Mouse (Mus musculus) ES-E14 (cell line): ENCODE measurements around the gene Kcnip2. TPM values are rescaled to one million over a fixed set of nuclear protein-coding genes. Genes with fewer than 3 reads are reported as not detected.

Experiments
- DNase-seq: peaks from one replicate; pipeline ENCODE4 v3.0.0-alpha.2; 2013; ENCODE audit warnings: low read depth, low spot score
- H3K27ac ChIP-seq: 2 replicates; pipeline ENCODE4 v1.5.1; 2012; ENCODE audit warnings: low read depth, mild to moderate bottlenecking, low read length, moderate library complexity, mixed read lengths; ENCODE audit not compliant: poor library complexity, insufficient read depth, severe bottlenecking
- H3K36me3 ChIP-seq: 2 replicates; pipeline ENCODE4 v1.6.1; 2012; ENCODE audit warnings: mild to moderate bottlenecking, low read length, moderate library complexity, mixed read lengths; ENCODE audit not compliant: control insufficient read depth, poor library complexity, insufficient read depth, severe bottlenecking
- H3K4me1 ChIP-seq, 2 experiments: fragments of 150-350 bp in 1 of 2; sonication (generic) in 1 of 2; 2 replicates each; pipeline ENCODE4 v1.6.1; 2012; ENCODE audit warnings: low read length in 2 of 2, mild to moderate bottlenecking in 1 of 2, mixed read lengths in 1 of 2; ENCODE audit not compliant: control insufficient read depth in 2 of 2, insufficient read depth in 2 of 2, poor library complexity in 1 of 2
- H3K4me3 ChIP-seq, 2 experiments: fragments of 150-350 bp in 1 of 2; sonication (generic) in 1 of 2; 2 replicates each; pipeline ENCODE4 v1.5.1; 2012; ENCODE audit warnings: low read length in 2 of 2, low read depth in 1 of 2, mild to moderate bottlenecking in 1 of 2, mixed read lengths in 1 of 2; ENCODE audit not compliant: insufficient read depth in 1 of 2, poor library complexity in 1 of 2, severe bottlenecking in 1 of 2
- H3K9ac ChIP-seq: 2 replicates; pipeline ENCODE4 v1.6.1; 2012; ENCODE audit warnings: low read depth, mild to moderate bottlenecking, low read length, mixed read lengths; ENCODE audit not compliant: poor library complexity, insufficient read depth, severe bottlenecking
- H3K9me3 ChIP-seq: fragments of 150-350 bp; sonication (generic); 2 replicates; pipeline ENCODE4 v1.6.1; 2012; ENCODE audit warnings: low read depth, mild to moderate bottlenecking, low read length; ENCODE audit not compliant: control insufficient read depth, insufficient read depth
- CHD2 ChIP-seq: IDR thresholded peaks from 2 replicates; pipeline ENCODE4 v1.6.1; 2014; ENCODE audit warnings: mild to moderate bottlenecking, low read depth, low read length, inconsistent platforms
- HCFC1 ChIP-seq: IDR thresholded peaks from 2 replicates; pipeline ENCODE4 v1.6.1; 2012; ENCODE audit warnings: low read length, inconsistent platforms, borderline replicate concordance; ENCODE audit not compliant: insufficient read depth
- MAFK ChIP-seq: IDR thresholded peaks from 2 replicates; pipeline ENCODE4 v1.6.1; 2014; ENCODE audit warnings: mild to moderate bottlenecking, low read depth, low read length, inconsistent platforms; ENCODE audit not compliant: insufficient read depth
- ZC3H11A ChIP-seq: IDR thresholded peaks from 2 replicates; pipeline ENCODE4 v1.6.1; 2012; ENCODE audit warnings: low read depth, mild to moderate bottlenecking, inconsistent platforms, low read length, borderline replicate concordance
- ZNF384 ChIP-seq: IDR thresholded peaks from 2 replicates; pipeline ENCODE4 v1.6.1; 2012; ENCODE audit warnings: low read depth, low read length, inconsistent platforms
- in situ Hi-C, 2 experiments: fragments of 600-800 bp; cut with MboI; formaldehyde crosslinking; loops; one replicate each; pipeline ENCODE4 v1.15.1; 2025; ENCODE audit warnings: low sequenced_read_pairs in 2 of 2, inconsistent platforms in 1 of 2; ENCODE audit not compliant: unreplicated experiment in 2 of 2
- total RNA-seq: library from RNA; depleted of rRNA; stranded (reverse); fragments of 300-350 nt; gene quantifications from 2 replicates; pipeline ENCODE4 v1.2.3, GENCODE M21; 2012

Gene Kcnip2
- total RNA-seq, 1 experiment = 0.85 TPM

GRCm38 (mm10) chr19:45785470-45785869 is 30.4 kb downstream of the Kcnip2 start:
- Histone ChIP-seq H3K9me3 (no peaks in the 10 kb centered on the region), H3K27ac (no peak overlapping the region), H3K9ac (no peak overlapping the region), H3K36me3 (peaks cover 4% of the 10 kb centered on the region), H3K4me1 (peaks cover 2 to 7% of the 10 kb centered on the region in 2 experiments; a peak in 3 of 4 replicates), H3K4me3 (no peak overlapping the region)
- no peak for TF ChIP-seq MAFK
- in situ Hi-C loops = no loop called here
- no peak for DNase-seq

DNA sequence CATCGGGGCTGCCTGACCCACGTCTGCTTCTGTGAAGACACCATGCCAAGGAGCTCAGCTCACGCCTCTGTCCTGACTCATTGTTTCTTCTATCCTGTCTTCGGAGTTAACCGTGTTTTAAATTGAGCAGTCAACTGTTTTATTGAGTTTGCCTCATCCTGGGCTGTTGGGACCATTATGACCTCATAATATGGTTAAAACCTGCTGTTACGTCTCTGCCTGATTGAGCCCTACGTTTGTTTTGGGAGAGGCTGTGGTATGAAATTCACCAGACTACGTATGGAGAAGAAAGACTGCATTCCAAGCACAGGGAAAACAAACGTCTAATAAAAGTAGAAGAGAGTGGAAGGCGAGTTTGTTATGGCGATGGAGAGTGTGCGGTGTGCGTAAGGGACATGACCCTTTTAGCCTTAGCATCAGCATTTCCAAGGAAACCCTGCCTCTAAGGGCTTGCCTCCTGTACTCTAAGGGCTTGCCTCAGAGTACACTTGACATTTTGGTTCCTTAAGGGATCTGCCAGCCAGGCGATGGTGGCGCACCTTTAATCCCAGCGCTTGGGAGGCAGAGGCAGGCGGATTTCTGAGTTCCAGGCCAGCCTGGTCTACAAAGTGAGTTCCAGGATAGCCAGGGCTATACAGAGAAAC is 31.8 kb downstream of the Kcnip2 start:
- Histone ChIP-seq H3K27ac (peak overlapping the region; percentile 36; the same call in 1 of the 2 replicates), H3K4me3 (peak overlapping the region; percentile 67 to 99), H3K9me3 (no peaks in the 10 kb centered on the region), H3K4me1 (peaks cover 0 to 6% of the 10 kb centered on the region in 2 experiments; a peak in 2 of 4 replicates), H3K36me3 (peaks cover 14% of the 10 kb centered on the region), H3K9ac (peak overlapping the region; percentile 66)
- no peak for TF ChIP-seq CHD2
- no peak for TF ChIP-seq ZC3H11A
- TF ChIP-seq ZNF384 = no peak
- TF ChIP-seq MAFK = no peak
- TF ChIP-seq HCFC1 = no peak
- DNase-seq = no peak
- in situ Hi-C loops = no loop called here

DNA sequence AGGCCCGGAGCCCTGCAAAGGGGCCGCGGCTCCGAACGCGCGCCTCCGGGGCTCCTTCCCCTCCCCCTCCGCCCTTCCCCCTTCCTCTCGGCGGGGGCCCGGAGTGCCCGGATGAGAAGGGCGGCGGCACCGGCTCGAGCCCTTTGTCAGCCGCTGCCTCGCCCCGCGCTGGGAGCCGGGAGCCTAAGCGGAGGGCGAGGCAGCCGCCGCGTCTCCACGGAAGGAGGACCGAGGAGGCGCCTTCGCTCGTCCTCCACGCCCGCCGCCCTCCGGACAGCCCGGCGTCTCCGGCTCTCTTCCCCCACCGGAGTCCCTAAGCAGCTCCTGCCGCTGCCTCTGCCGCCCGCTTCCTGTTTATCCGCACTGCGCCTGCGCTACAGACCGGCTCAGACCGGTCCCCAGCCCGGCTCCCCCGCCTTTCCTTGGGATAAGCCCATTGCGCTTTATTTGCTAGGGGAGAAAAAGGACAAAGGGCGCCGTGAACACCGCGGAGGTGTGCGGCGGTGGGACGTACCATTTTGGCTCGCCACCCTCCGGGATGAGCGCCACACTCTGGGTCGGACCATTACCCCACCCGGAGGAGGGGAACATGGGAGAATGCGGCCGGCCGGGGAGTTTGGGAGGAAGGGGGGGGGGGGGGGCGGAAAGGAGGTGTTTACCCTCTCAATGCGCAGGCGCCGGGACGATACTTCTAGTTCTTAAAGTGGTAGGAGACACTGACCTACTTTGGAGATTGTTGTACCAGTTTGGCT is 32.5 kb downstream of the Kcnip2 start, which contains the start of gene Mgea5:
Gene Mgea5, minus strand, starts transcription at position 657 of the 752 bp plus-strand sequence.
- Histone ChIP-seq H3K9me3 (no peaks in the 10 kb centered on the region), H3K27ac (peak within 1 kb of the TSS; percentile 99), H3K4me1 (peaks cover 0 to 6% of the 10 kb centered on the region in 2 experiments; a peak in 2 of 4 replicates), H3K4me3 (peak within 1 kb of the TSS; percentile 70 to 99), H3K36me3 (peaks cover 15% of the 10 kb centered on the region), H3K9ac (peak within 1 kb of the TSS; percentile 100)
- TF ChIP-seq HCFC1 = peak; percentile 75
- TF ChIP-seq CHD2 = no peak
- no peak for TF ChIP-seq MAFK
- no peak for TF ChIP-seq ZC3H11A
- no peak for TF ChIP-seq ZNF384
- in situ Hi-C loops = no loop called here
- DNase-seq = peak; percentile 98

- peak overlapping the region; percentile 99 for H3K27ac ChIP-seq
- peak overlapping the region; percentile 70 to 99 for H3K4me3 ChIP-seq
- peak overlapping the region; percentile 100 for H3K9ac ChIP-seq
- peaks cover 20% of the 10 kb centered on the region for H3K36me3 ChIP-seq
- no peaks in the 10 kb centered on the region for H3K9me3 ChIP-seq
- H3K4me1 ChIP-seq = peaks cover 0 to 6% of the 10 kb centered on the region in 2 experiments; a peak in 2 of 4 replicates
- no peak for TF ChIP-seq CHD2
- TF ChIP-seq MAFK = no peak
- TF ChIP-seq ZC3H11A = no peak
- no peak for TF ChIP-seq HCFC1
- TF ChIP-seq ZNF384 = no peak
- peak; percentile 56 for DNase-seq
- in situ Hi-C loops = no loop called here
These were observed 33.4 kb downstream of the Kcnip2 start for GRCm38 (mm10) chr19:45782315-45783001.
